Mouse (Mus musculus) lung, adult 2 months (tissue): ENCODE data around the gene Fam13a.

Experiments
- CTCF ChIP-seq: fragments of 200-500 bp; IDR thresholded peaks from 2 replicates; pipeline ENCODE4 v1.5.1; 2011; ENCODE audit warnings: mild to moderate bottlenecking, low read length, control low read depth; ENCODE audit not compliant: insufficient read depth
- POLR2A ChIP-seq: fragments of 200-500 bp; IDR thresholded peaks from 2 replicates; pipeline ENCODE4 v1.6.1; 2011; ENCODE audit warnings: low read depth, mild to moderate bottlenecking, control low read depth, low read length, borderline replicate concordance; ENCODE audit errors: extremely low read depth

DNA sequence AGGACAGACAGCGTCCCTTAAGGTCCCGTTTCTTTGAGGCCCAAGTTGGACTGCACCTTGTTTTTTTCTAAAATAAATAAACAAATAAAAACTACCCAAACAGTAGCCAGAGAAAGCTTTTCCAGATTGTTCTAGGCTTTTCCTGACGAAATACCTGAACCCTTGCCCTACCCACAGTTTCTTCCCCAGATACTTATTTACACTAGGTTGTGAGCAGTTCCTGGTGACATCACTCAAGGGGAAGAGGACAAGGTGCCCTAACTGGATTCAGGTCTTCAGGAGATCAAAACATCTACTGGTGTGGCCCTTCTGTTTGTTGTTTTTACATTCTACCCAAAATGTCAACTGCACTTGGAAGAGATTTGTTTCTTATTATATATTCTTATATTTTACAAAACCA lies 457 bp upstream of the Fam13a start:
- no peak for TF ChIP-seq CTCF
- TF ChIP-seq POLR2A, result no peak
